Mouse (Mus musculus): ENCODE measurements around the gene Slc22a17. TPM values are rescaled to one million over a fixed set of nuclear protein-coding genes. Genes with fewer than 3 reads are reported as not detected.
A peak's percentile ranks its signal among the peaks of the same experiment; 100 is the strongest.

The Slc22a17 gene
- polyA plus RNA-seq, 1 experiment from 2014 or later, result 25.6 TPM

DNA sequence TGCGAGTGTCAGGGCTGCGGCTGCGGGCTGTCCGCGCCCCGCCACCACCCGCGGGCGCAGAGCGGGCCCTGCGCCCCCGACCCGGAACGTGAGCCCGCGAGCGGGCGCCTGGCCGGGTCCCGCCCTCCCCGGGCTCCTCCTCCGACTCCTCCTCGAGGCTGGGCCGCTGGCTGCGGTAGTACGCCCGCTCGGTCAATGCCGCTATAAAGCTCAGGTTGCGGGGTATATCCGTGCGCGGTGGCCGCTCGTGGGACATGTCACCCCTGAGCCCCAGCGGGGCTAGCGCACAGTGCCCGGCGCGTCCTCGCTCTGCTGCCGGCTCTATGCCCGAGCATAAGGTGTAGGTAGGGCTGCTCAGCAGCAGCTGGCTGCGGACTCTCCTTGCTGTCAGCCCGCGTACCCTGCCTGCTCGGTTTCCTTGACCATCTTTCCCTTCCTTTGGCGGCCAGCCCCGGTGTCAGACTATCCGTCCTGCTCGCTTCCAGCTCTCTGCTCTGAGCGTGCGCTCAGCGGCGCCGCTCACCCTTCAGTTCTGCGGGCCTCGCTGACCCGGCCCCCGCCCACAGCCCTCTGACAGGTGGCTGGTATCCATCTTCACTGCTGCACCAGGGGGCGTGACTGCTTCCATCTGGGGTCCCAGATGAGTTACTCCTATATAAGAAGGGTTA is 35.8 kb downstream of the Slc22a17 start, which contains the start of gene Ppp1r3e:
Ppp1r3e (minus strand) TSS at position 503 of the 668 bp plus-strand sequence.
- H3K4me3 ChIP-seq (ENCODE audit: control insufficient read depth in 1 of 2, insufficient read depth in 1 of 2, low read depth in 1 of 2, low read length in 2 of 2), result peak within 1 kb of the TSS; percentile 72 to 74
- peak within 1 kb of the TSS; percentile 78 to 79 for H3K27ac ChIP-seq (replicated peaks in 1 of 2; ENCODE audit: control insufficient read depth in 1 of 2, insufficient read depth in 1 of 2, low read depth in 2 of 2, low read length in 2 of 2)
- ATAC-seq (ENCODE audit: insufficient number of reproducible peaks, insufficient read depth, low FRiP score, low read depth), result peak; percentile 79
- WGBS, result 1% methylated on average over 59 of the region's 61 CpGs
- no peaks in the 10 kb centered on the region for H3K9me3 ChIP-seq (ENCODE audit: control insufficient read depth, low read length)
- H3K4me2 ChIP-seq (ENCODE audit: low read length), result peak within 1 kb of the TSS; percentile 99
- H3K36me3 ChIP-seq (ENCODE audit: control insufficient read depth, insufficient read depth, low read length), result no peaks in the 10 kb centered on the region
- H3K9ac ChIP-seq (ENCODE audit: low read length), result peak within 1 kb of the TSS; percentile 82
- H3K27me3 ChIP-seq (ENCODE audit: control insufficient read depth, insufficient read depth, low read length), result no peaks in the 10 kb centered on the region
- H3K4me1 ChIP-seq (ENCODE audit: control insufficient read depth in 2 of 2, insufficient read depth in 2 of 2, low read length in 2 of 2), result peaks cover 5 to 10% of the 10 kb centered on the region in 2 experiments

DNA sequence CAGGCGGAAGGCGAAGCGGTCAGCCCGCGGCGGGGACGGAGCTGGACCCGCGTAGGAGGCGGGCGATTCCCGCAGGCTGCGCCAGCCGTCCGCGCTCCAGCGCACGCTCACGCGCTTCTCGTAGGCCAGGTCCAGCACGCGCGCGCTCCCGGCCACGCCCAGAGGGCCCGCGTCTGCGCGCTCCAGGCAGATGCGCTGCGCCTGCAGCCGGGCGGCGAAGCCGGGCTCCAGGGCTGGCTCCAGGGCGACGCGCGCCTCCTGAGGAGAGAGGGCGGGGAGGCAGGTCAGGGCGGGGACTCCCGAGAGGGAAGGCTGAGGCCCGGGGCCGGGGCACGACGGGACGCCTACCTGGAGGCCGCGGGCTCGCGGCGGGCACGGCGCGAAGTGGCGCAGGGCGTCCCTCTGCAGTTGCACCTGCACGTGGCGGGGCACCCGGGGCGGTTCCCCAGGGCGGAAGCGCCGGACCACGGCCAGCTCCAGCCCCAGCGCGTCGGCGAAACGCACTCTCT is 36.3 kb downstream of the Slc22a17 start:
- Histone ChIP-seq H3K9ac (ENCODE audit: low read length) (peak overlapping the region; percentile 82), H3K9me3 (ENCODE audit: control insufficient read depth, low read length) (no peaks in the 10 kb centered on the region), H3K36me3 (ENCODE audit: control insufficient read depth, insufficient read depth, low read length) (no peaks in the 10 kb centered on the region), H3K4me1 (ENCODE audit: control insufficient read depth in 2 of 2, insufficient read depth in 2 of 2, low read length in 2 of 2) (peaks cover 5 to 10% of the 10 kb centered on the region in 2 experiments), H3K27me3 (ENCODE audit: control insufficient read depth, insufficient read depth, low read length) (no peaks in the 10 kb centered on the region), H3K27ac (replicated peaks in 1 of 2; ENCODE audit: control insufficient read depth in 1 of 2, insufficient read depth in 1 of 2, low read depth in 2 of 2, low read length in 2 of 2) (peak overlapping the region; percentile 78 to 79), H3K4me3 (ENCODE audit: control insufficient read depth in 1 of 2, insufficient read depth in 1 of 2, low read depth in 1 of 2, low read length in 2 of 2) (peak overlapping the region; percentile 72 to 74), H3K4me2 (ENCODE audit: low read length) (peak overlapping the region; percentile 99)
- peak; percentile 86 for ATAC-seq (ENCODE audit: insufficient number of reproducible peaks, insufficient read depth, low FRiP score, low read depth)
- WGBS, result under 1% methylated on average over 66 of the region's 72 CpGs

DNA sequence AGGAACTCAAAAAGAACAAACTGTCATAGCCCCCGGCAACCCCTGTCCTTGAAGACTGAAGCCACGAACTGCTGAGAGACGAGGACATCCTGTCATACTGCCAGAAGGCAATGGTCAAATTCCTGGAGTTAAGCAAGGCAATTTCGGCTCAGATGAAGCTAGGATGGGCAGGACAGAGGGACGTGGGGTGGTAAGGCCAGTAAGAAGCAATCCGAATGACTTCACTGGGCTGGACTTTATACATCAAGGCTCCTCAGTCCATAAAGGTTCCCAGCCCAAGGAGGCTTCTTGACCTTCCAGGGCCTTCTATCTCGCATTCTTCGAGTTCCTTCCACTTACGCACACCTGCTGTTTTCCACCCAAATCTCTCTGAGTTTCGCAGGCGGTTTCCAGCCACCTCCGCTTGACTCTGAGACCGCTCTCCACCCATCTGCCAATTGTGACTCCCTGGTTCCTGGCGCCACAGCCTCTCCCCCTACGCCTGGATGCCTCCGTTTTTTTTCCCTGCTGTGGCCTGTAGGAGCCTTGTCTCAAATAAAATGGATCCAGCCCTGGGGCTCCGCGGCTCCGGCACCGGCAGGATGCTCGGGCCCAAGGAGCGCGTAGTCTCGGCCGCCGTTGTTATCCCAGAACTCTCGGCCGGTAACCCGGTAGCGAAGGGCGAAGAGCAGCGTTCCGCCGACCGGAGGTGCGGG is 36.9 kb downstream of the Slc22a17 start:
- Histone ChIP-seq H3K4me1 (ENCODE audit: control insufficient read depth in 2 of 2, insufficient read depth in 2 of 2, low read length in 2 of 2) (peaks cover 5 to 10% of the 10 kb centered on the region in 2 experiments), H3K27me3 (ENCODE audit: control insufficient read depth, insufficient read depth, low read length) (no peaks in the 10 kb centered on the region), H3K9ac (ENCODE audit: low read length) (peak overlapping the region; percentile 82), H3K4me3 (ENCODE audit: control insufficient read depth in 1 of 2, insufficient read depth in 1 of 2, low read depth in 1 of 2, low read length in 2 of 2) (peak overlapping the region; percentile 72 to 74), H3K9me3 (ENCODE audit: control insufficient read depth, low read length) (no peaks in the 10 kb centered on the region), H3K4me2 (ENCODE audit: low read length) (peak overlapping the region; percentile 99), H3K27ac (replicated peaks in 1 of 2; ENCODE audit: control insufficient read depth in 1 of 2, insufficient read depth in 1 of 2, low read depth in 2 of 2, low read length in 2 of 2) (peak overlapping the region; percentile 78 to 79), H3K36me3 (ENCODE audit: control insufficient read depth, insufficient read depth, low read length) (no peaks in the 10 kb centered on the region)
- ATAC-seq (ENCODE audit: insufficient number of reproducible peaks, insufficient read depth, low FRiP score, low read depth), result 0 out of 2 replicates have a peak, but pooled peaks have one; percentile 2
- WGBS, result 2% methylated on average over 36 of the region's 36 CpGs

DNA sequence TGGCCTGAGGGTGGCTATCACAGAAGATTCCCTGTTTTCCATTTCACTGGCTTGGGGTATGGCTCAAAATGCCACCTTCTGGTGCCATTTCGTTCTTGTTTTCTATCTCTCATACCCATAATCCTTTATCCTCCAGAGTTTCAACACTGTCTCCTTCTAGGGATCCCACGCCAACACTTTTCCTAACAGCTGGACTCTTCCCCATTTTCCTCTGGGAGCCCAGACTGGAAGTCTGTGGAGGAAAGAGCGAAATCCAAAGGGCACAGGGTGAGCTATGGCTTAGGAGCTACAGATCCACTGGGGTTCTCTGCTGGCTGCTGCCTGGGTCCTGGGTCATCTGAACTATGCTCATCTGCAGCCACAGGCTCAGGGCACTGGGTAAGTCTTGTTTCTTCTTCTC is 38.8 kb downstream of the Slc22a17 start:
- Histone ChIP-seq H3K36me3 (ENCODE audit: control insufficient read depth, insufficient read depth, low read length) (no peaks in the 10 kb centered on the region), H3K9me3 (ENCODE audit: control insufficient read depth, low read length) (no peaks in the 10 kb centered on the region), H3K4me2 (ENCODE audit: low read length) (no peak overlapping the region), H3K4me1 (ENCODE audit: control insufficient read depth in 2 of 2, insufficient read depth in 2 of 2, low read length in 2 of 2) (peaks cover 5 to 10% of the 10 kb centered on the region in 2 experiments), H3K4me3 (ENCODE audit: control insufficient read depth in 1 of 2, insufficient read depth in 1 of 2, low read depth in 1 of 2, low read length in 2 of 2) (no peak overlapping the region), H3K9ac (ENCODE audit: low read length) (no peak overlapping the region), H3K27me3 (ENCODE audit: control insufficient read depth, insufficient read depth, low read length) (no peaks in the 10 kb centered on the region), H3K27ac (replicated peaks in 1 of 2; ENCODE audit: control insufficient read depth in 1 of 2, insufficient read depth in 1 of 2, low read depth in 2 of 2, low read length in 2 of 2) (no peak overlapping the region)
- no peak for ATAC-seq (ENCODE audit: insufficient number of reproducible peaks, insufficient read depth, low FRiP score, low read depth)
- 90% methylated on average over 3 of the region's 3 CpGs for WGBS

DNA sequence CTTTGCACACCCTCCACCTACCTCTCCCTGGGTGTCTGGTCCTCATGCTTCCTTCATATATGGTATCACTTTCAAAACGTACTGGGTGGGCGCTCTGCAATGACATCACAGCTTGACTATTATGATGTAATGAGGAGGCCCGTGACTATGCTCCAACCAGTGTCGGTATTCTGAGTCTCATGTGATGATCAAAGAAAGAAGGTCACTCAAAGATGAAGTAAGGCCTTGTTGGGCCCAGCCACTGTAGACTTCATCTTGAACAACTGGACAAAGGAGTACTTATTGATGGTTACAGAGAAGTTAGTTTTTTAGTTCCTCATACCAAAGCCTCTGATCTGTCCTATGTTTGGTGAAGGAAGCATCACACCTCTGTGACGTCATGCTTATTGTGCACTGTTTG is 42.1 kb downstream of the Slc22a17 start, which contains the start of gene Homez:
Homez (minus strand) TSS at position 101 of the 400 bp plus-strand sequence.
- H3K9me3 ChIP-seq (ENCODE audit: control insufficient read depth, low read length), result no peaks in the 10 kb centered on the region
- no peaks in the 10 kb centered on the region for H3K27me3 ChIP-seq (ENCODE audit: control insufficient read depth, insufficient read depth, low read length)
- H3K9ac ChIP-seq (ENCODE audit: low read length), result no peak within 1 kb of the TSS
- no peak within 1 kb of the TSS for H3K27ac ChIP-seq (replicated peaks in 1 of 2; ENCODE audit: control insufficient read depth in 1 of 2, insufficient read depth in 1 of 2, low read depth in 2 of 2, low read length in 2 of 2)
- H3K4me1 ChIP-seq (ENCODE audit: control insufficient read depth in 2 of 2, insufficient read depth in 2 of 2, low read length in 2 of 2), result peaks cover 3 to 4% of the 10 kb centered on the region in 2 experiments; a peak in 3 of 4 replicates
- no peak within 1 kb of the TSS for H3K4me2 ChIP-seq (ENCODE audit: low read length)
- 81% methylated on average over 5 of the region's 5 CpGs for WGBS
- H3K36me3 ChIP-seq (ENCODE audit: control insufficient read depth, insufficient read depth, low read length), result no peaks in the 10 kb centered on the region
- no peak for ATAC-seq (ENCODE audit: insufficient number of reproducible peaks, insufficient read depth, low FRiP score, low read depth)
- no peak within 1 kb of the TSS for H3K4me3 ChIP-seq (ENCODE audit: control insufficient read depth in 1 of 2, insufficient read depth in 1 of 2, low read depth in 1 of 2, low read length in 2 of 2)

DNA sequence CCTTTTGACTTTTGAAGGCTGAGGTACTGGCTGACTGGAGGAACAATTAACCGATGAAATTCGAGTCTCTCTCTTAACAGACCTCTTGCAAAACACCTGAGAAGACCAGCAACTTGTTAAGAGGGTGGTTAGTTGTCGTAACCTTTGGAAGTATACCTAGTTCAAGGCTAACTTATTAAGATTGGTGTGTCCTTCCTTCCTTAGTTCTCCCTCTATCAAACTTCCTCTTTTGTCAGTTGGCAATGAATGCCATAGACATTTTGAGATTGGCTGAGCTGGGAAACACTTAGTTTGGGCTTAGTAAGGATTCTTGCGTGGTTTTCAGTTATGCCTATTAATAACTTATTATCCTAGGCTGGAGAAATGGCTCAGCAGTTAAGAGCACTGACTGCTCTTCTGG is 44.9 kb downstream of the Slc22a17 start:
- H3K9ac ChIP-seq (ENCODE audit: low read length), result no peak overlapping the region
- H3K36me3 ChIP-seq (ENCODE audit: control insufficient read depth, insufficient read depth, low read length), result no peaks in the 10 kb centered on the region
- no peaks in the 10 kb centered on the region for H3K9me3 ChIP-seq (ENCODE audit: control insufficient read depth, low read length)
- WGBS, result 78% methylated on average over 4 of the region's 4 CpGs
- H3K4me2 ChIP-seq (ENCODE audit: low read length), result no peak overlapping the region
- no peaks in the 10 kb centered on the region for H3K27me3 ChIP-seq (ENCODE audit: control insufficient read depth, insufficient read depth, low read length)
- no peak for ATAC-seq (ENCODE audit: insufficient number of reproducible peaks, insufficient read depth, low FRiP score, low read depth)
- H3K27ac ChIP-seq (replicated peaks in 1 of 2; ENCODE audit: control insufficient read depth in 1 of 2, insufficient read depth in 1 of 2, low read depth in 2 of 2, low read length in 2 of 2), result no peak overlapping the region
- H3K4me1 ChIP-seq (ENCODE audit: control insufficient read depth in 2 of 2, insufficient read depth in 2 of 2, low read length in 2 of 2), result peaks cover 2 to 5% of the 10 kb centered on the region in 2 experiments; a peak in 2 of 4 replicates
- H3K4me3 ChIP-seq (ENCODE audit: control insufficient read depth in 1 of 2, insufficient read depth in 1 of 2, low read depth in 1 of 2, low read length in 2 of 2), result no peak overlapping the region

DNA sequence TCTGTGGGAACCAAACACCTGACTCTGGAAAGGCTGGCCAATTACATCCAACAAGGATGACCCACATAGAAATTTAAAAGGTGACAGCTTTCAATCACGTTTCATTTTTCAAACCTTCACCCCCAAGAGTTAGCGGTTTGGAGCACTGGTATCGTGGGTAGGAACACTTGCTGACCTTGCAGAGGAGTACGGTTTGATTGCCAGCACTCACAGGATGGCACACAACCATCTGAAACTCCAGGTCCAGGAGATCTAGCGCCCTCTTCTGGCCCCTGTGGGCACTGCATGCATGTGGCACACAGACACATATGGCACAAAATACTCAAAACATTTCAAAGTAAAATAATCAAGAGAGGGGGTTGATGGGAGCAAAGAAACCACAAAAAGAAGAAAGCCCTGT is 46.0 kb downstream of the Slc22a17 start:
- H3K36me3 ChIP-seq (ENCODE audit: control insufficient read depth, insufficient read depth, low read length), result no peaks in the 10 kb centered on the region
- peaks cover 2 to 5% of the 10 kb centered on the region in 2 experiments; a peak in 2 of 4 replicates for H3K4me1 ChIP-seq (ENCODE audit: control insufficient read depth in 2 of 2, insufficient read depth in 2 of 2, low read length in 2 of 2)
- no peak overlapping the region for H3K9ac ChIP-seq (ENCODE audit: low read length)
- H3K27me3 ChIP-seq (ENCODE audit: control insufficient read depth, insufficient read depth, low read length), result no peaks in the 10 kb centered on the region
- no peak for ATAC-seq (ENCODE audit: insufficient number of reproducible peaks, insufficient read depth, low FRiP score, low read depth)
- 54% methylated on average over 5 of the region's 5 CpGs for WGBS
- H3K4me2 ChIP-seq (ENCODE audit: low read length), result no peak overlapping the region
- H3K4me3 ChIP-seq (ENCODE audit: control insufficient read depth in 1 of 2, insufficient read depth in 1 of 2, low read depth in 1 of 2, low read length in 2 of 2), result no peak overlapping the region
- no peak overlapping the region for H3K27ac ChIP-seq (replicated peaks in 1 of 2; ENCODE audit: control insufficient read depth in 1 of 2, insufficient read depth in 1 of 2, low read depth in 2 of 2, low read length in 2 of 2)
- no peaks in the 10 kb centered on the region for H3K9me3 ChIP-seq (ENCODE audit: control insufficient read depth, low read length)

Measured in heart, embryonic 14.5 days (tissue).